Mouse (Mus musculus) C2C12 (cell line): Measurements from ENCODE around the gene Sypl. TPM values are rescaled to one million over a fixed set of nuclear protein-coding genes. Genes with fewer than 3 reads are reported as not detected.

Experiments used
- H3K27me3 ChIP-seq: one replicate; pipeline ENCODE4 v1.6.1; 2011; ENCODE audit not compliant: control insufficient read depth, insufficient read depth, insufficient read length
- H3K36me3 ChIP-seq: one replicate; pipeline ENCODE4 v1.6.1; 2011; ENCODE audit not compliant: control insufficient read depth, insufficient read depth
- H3K4me3 ChIP-seq: one replicate; pipeline ENCODE4 v1.5.1; 2011; ENCODE audit warnings: mild to moderate bottlenecking, control low read depth; ENCODE audit not compliant: poor library complexity, insufficient read depth, severe bottlenecking
- H3K79me2 ChIP-seq: one replicate; pipeline ENCODE4 v1.6.1; 2011; ENCODE audit not compliant: control insufficient read depth, insufficient read depth
- H3K79me3 ChIP-seq: one replicate; pipeline ENCODE4 v1.6.1; 2011; ENCODE audit warnings: low read depth, control low read depth
- H3ac ChIP-seq: one replicate; pipeline ENCODE3; 2011; ENCODE audit warnings: low read depth; ENCODE audit not compliant: control insufficient read depth, insufficient read length
- CEBPB ChIP-seq: IDR thresholded peaks from one replicate; pipeline ENCODE4 v1.6.1; 2011; ENCODE audit warnings: low read depth, mild to moderate bottlenecking, control low read depth, moderate library complexity
- CTCF ChIP-seq: IDR thresholded peaks from one replicate; pipeline ENCODE4 v1.5.1; 2011; ENCODE audit not compliant: control insufficient read depth, insufficient read depth, insufficient read length
- FOSL1 ChIP-seq: IDR thresholded peaks from one replicate; pipeline ENCODE4 v1.8.0; 2011; ENCODE audit warnings: mild to moderate bottlenecking, low read length; ENCODE audit not compliant: poor library complexity, insufficient read depth, severe bottlenecking
- MAX ChIP-seq: IDR thresholded peaks from one replicate; pipeline ENCODE4 v1.6.1; 2011; ENCODE audit warnings: mild to moderate bottlenecking, control low read depth
- MYOD1 ChIP-seq: IDR thresholded peaks from one replicate; pipeline ENCODE4 v1.6.1; 2011; ENCODE audit warnings: low read depth; ENCODE audit not compliant: control insufficient read depth, insufficient read length
- MYOG ChIP-seq: IDR thresholded peaks from one replicate; pipeline ENCODE4 v1.6.1; 2011; ENCODE audit not compliant: control insufficient read depth, insufficient read length; ENCODE audit errors: extremely low read depth
- USF1 ChIP-seq: IDR thresholded peaks from one replicate; pipeline ENCODE4 v1.6.1; 2011; ENCODE audit warnings: low read depth, mild to moderate bottlenecking, control low read depth, moderate library complexity
- polyA plus RNA-seq: library from polyadenylated mRNA; unstranded; fragments of >200 nt; fragmentation: generic; extraction: Trizol; gene quantifications from one replicate; pipeline ENCODE4 v1.2.1, GENCODE M21; 2012; ENCODE audit warnings: missing spikeins

The Sypl gene
- polyA plus RNA-seq, 1 experiment: 37.0 TPM

- Histone ChIP-seq H3K27me3 (no peaks in the 10 kb centered on the region), H3K79me2 (no peaks in the 10 kb centered on the region), H3K4me3 (no peak overlapping the region), H3K36me3 (no peaks in the 10 kb centered on the region), H3K79me3 (no peaks in the 10 kb centered on the region), H3ac (no peak overlapping the region)
- TF ChIP-seq CEBPB: no peak
- TF ChIP-seq MYOD1: no peak
- no peak for TF ChIP-seq MAX
- TF ChIP-seq MYOG: no peak
- no peak for TF ChIP-seq USF1
- TF ChIP-seq CTCF: no peak
- no peak for TF ChIP-seq FOSL1
Measured at GRCm38 (mm10) chr12:32921532-32922131, 32.1 kb upstream of the Sypl start.

- Histone ChIP-seq H3K79me2 (no peaks in the 10 kb centered on the region), H3K4me3 (no peak overlapping the region), H3ac (no peak overlapping the region), H3K27me3 (no peaks in the 10 kb centered on the region), H3K79me3 (no peaks in the 10 kb centered on the region), H3K36me3 (no peaks in the 10 kb centered on the region)
- no peak for TF ChIP-seq CTCF
- TF ChIP-seq MYOG: no peak
- TF ChIP-seq MAX: no peak
- no peak for TF ChIP-seq FOSL1
- no peak for TF ChIP-seq CEBPB
- TF ChIP-seq USF1: no peak
- TF ChIP-seq MYOD1: no peak
Measured at GRCm38 (mm10) chr12:32924245-32924644, 29.4 kb upstream of the Sypl start.

- TF ChIP-seq MYOD1: peak; percentile 90
- TF ChIP-seq MYOG: no peak
- TF ChIP-seq MAX: no peak
- no peak for TF ChIP-seq CEBPB
- Histone ChIP-seq H3K4me3 (no peak overlapping the region), H3K27me3 (no peaks in the 10 kb centered on the region), H3K79me2 (no peaks in the 10 kb centered on the region), H3ac (no peak overlapping the region), H3K79me3 (no peaks in the 10 kb centered on the region), H3K36me3 (no peaks in the 10 kb centered on the region)
Measured at GRCm38 (mm10) chr12:32926331-32927172, 27.1 kb upstream of the Sypl start.

DNA sequence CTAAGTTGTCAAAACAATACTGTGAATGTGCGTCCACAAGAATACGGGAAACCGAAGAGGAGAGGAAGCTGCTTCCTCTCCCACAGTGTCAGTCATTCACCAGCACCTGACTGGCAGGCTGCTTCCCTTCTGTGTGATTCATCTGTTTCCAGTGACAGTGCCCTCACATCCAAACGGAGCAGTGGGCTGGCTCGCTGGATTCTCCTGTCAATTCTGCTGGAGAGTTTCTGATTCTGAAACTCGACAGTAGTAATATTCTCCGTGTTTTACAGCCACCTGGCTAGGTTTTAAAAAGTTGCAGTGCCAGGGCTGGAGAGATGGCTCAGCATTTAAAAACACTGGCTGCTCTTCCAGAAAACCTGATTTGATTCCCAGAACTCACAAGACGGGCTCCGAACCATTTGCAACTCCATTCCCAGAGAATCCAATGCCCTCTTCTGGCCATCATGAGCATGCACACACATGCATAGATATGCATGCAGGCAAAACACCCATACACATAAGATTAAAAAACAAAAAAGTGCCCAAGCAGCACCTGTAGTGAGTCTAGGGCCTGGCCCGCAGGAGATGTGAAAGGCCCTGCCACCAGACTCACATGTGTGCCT is 26.4 kb upstream of the Sypl start:
- H3K27me3 ChIP-seq: no peaks in the 10 kb centered on the region
- TF ChIP-seq CEBPB: no peak
- no peak for TF ChIP-seq CTCF
- TF ChIP-seq MYOD1: no peak
- TF ChIP-seq USF1: no peak
- TF ChIP-seq MAX: no peak
- no peak for TF ChIP-seq FOSL1
- TF ChIP-seq MYOG: no peak
- no peaks in the 10 kb centered on the region for H3K79me3 ChIP-seq
- no peaks in the 10 kb centered on the region for H3K36me3 ChIP-seq
- H3K79me2 ChIP-seq: no peaks in the 10 kb centered on the region
- H3ac ChIP-seq: no peak overlapping the region
- H3K4me3 ChIP-seq: no peak overlapping the region

DNA sequence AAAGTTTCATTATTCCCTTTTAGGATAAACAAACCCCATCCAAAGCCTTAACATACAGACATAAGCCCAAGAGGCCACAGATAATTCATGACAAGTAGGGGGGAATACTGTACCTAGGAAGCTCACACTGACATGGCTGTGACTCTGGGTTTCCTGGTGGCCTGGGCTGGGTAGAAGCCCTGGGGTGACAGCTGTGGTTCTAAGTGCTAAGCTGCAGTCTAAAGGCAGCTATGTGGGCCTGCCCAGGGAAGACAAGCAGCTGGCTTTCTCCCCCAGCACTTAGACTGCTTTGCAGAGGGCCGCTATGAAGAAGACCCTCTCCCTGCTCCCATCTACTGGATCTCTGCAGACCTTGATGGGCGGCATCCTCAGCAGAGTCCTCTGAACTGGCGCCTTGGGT is 25.5 kb upstream of the Sypl start:
- H3K4me3 ChIP-seq: no peak overlapping the region
- no peaks in the 10 kb centered on the region for H3K36me3 ChIP-seq
- H3K27me3 ChIP-seq: no peaks in the 10 kb centered on the region
- no peaks in the 10 kb centered on the region for H3K79me2 ChIP-seq
- TF ChIP-seq CEBPB (no peak), USF1 (no peak), FOSL1 (no peak), MYOG (no peak), MYOD1 (no peak), CTCF (no peak), MAX (no peak)
- H3ac ChIP-seq: no peak overlapping the region
- no peaks in the 10 kb centered on the region for H3K79me3 ChIP-seq

- Histone ChIP-seq H3K79me2 (no peaks in the 10 kb centered on the region), H3K36me3 (no peaks in the 10 kb centered on the region), H3K4me3 (no peak overlapping the region), H3K79me3 (no peaks in the 10 kb centered on the region), H3K27me3 (no peaks in the 10 kb centered on the region), H3ac (no peak overlapping the region)
- TF ChIP-seq USF1: no peak
- TF ChIP-seq CEBPB: no peak
- no peak for TF ChIP-seq MAX
- TF ChIP-seq MYOG: no peak
- TF ChIP-seq MYOD1: no peak
- TF ChIP-seq FOSL1: no peak
- TF ChIP-seq CTCF: no peak
Measured at GRCm38 (mm10) chr12:32929831-32930513, 23.7 kb upstream of the Sypl start.
